Mouse (Mus musculus) stomach, postnatal 0 days (tissue): Measurements from ENCODE around the gene Ube3c. TPM values are rescaled to one million over a fixed set of nuclear protein-coding genes. Genes with fewer than 3 reads are reported as not detected.
A peak's percentile ranks its signal among the peaks of the same experiment; 100 is the strongest.
"Not testable (repeated sequence)": the region's sequence is repeated elsewhere in the genome, so short reads cannot be mapped to it uniquely, and the experiment has no call there.

Source experiments
- ATAC-seq: fragments of 200-750 bp; cut with Nextera tagmentation; 2 replicates; pipeline ENCODE4 v1.8.0; 2017; ENCODE audit not compliant: low FRiP score, low TSS enrichment
- DNase-seq: peaks from one replicate; pipeline ENCODE4 v3.0.0-alpha.2; 2016; ENCODE audit warnings: low spot score
- H3K27ac ChIP-seq: fragments of 300-500 bp; sonication (generic); replicated peaks from 2 replicates; pipeline ENCODE4 v1.5.1; 2014; ENCODE audit warnings: mild to moderate bottlenecking, control low read depth
- H3K27me3 ChIP-seq: fragments of 300-500 bp; sonication (generic); 2 replicates; pipeline ENCODE4 v1.6.1; 2014; ENCODE audit warnings: low read length; ENCODE audit not compliant: control insufficient read depth, insufficient read depth
- H3K36me3 ChIP-seq: fragments of 300-500 bp; sonication (generic); 2 replicates; pipeline ENCODE4 v1.6.1; 2014; ENCODE audit warnings: low read length, mixed read lengths; ENCODE audit not compliant: control insufficient read depth, insufficient read depth
- H3K4me1 ChIP-seq: fragments of 300-500 bp; sonication (generic); replicated peaks from 2 replicates; pipeline ENCODE4 v1.6.1; 2014; ENCODE audit warnings: antibody characterized with exemption; ENCODE audit not compliant: control insufficient read depth, insufficient read depth
- H3K4me2 ChIP-seq: fragments of 300-500 bp; sonication (generic); replicated peaks from 2 replicates; pipeline ENCODE4 v1.6.1; 2014; ENCODE audit warnings: low read depth, mild to moderate bottlenecking, control low read depth, moderate library complexity
- H3K4me3 ChIP-seq: fragments of 300-500 bp; sonication (generic); 2 replicates; pipeline ENCODE4 v1.5.1; 2014; ENCODE audit warnings: low read depth, low read length, control low read depth
- H3K9ac ChIP-seq: fragments of 300-500 bp; sonication (generic); 2 replicates; pipeline ENCODE4 v1.6.1; 2014; ENCODE audit warnings: mild to moderate bottlenecking, low read length, control low read depth, mixed read lengths
- H3K9me3 ChIP-seq: fragments of 300-500 bp; sonication (generic); 2 replicates; pipeline ENCODE4 v1.6.1; 2016; ENCODE audit warnings: low read length; ENCODE audit not compliant: control insufficient read depth
- CTCF ChIP-seq: IDR thresholded peaks from 2 replicates; pipeline ENCODE4 v1.5.1; 2016; ENCODE audit warnings: antibody characterized with exemption, low read depth, mild to moderate bottlenecking, moderate library complexity
- EP300 ChIP-seq: optimal IDR thresholded peaks from 2 replicates; pipeline ENCODE3; 2016; ENCODE audit warnings: antibody characterized with exemption
- WGBS: fragments of 180-500 bp; shearing (Covaris S2); extraction: QIAGEN DNeasy Blood & Tissue Kit; methylation state at CpG from one replicate; pipeline ENCODE4 v1.1.7; 2014; 5-methylcytosine and 5-hydroxymethylcytosine counted together
- polyA plus RNA-seq: library from polyadenylated mRNA; unstranded; fragments of >200 nt; fragmentation: Nextera tagmentation; extraction: Ambion mirVana; gene quantifications from 2 replicates; pipeline ENCODE4 v1.2.1, GENCODE M21; 2015

The Ube3c gene
- polyA plus RNA-seq = 13.1 and 13.2 TPM in 2 replicates

GRCm38 (mm10) chr5:29568848-29569377 lies at the start of gene Ube3c:
Gene Ube3c (plus strand): TSS chr5:29569242.
- TF ChIP-seq CTCF (peak; percentile 21; the same call in 1 of the 2 replicates), EP300 (no peak)
- under 1% methylated on average over 48 of the region's 72 CpGs for WGBS
- H3K27ac ChIP-seq = peak within 1 kb of the TSS; percentile 96
- DNase-seq (peak; percentile 99), ATAC-seq (peak; percentile 98)
- peaks cover 7% of the 10 kb centered on the region for H3K4me1 ChIP-seq
- peak within 1 kb of the TSS; percentile 74 for H3K9ac ChIP-seq
- H3K36me3 ChIP-seq = no peaks in the 10 kb centered on the region
- H3K4me2 ChIP-seq = peak within 1 kb of the TSS; percentile 74
- no peaks in the 10 kb centered on the region for H3K9me3 ChIP-seq
- H3K27me3 ChIP-seq = no peaks in the 10 kb centered on the region
- H3K4me3 ChIP-seq = peak within 1 kb of the TSS; percentile 70

GRCm38 (mm10) chr5:29560111-29560510 lies 8.9 kb upstream of the Ube3c start:
- DNase-seq = no peak
- no peak overlapping the region for H3K4me3 ChIP-seq
- no peak for ATAC-seq
- H3K36me3 ChIP-seq = no peaks in the 10 kb centered on the region
- H3K4me2 ChIP-seq = no peak overlapping the region
- WGBS = 62% methylated on average over 5 of the region's 5 CpGs
- no peaks in the 10 kb centered on the region for H3K27me3 ChIP-seq
- TF ChIP-seq EP300 = no peak
- TF ChIP-seq CTCF = no peak
- no peak overlapping the region for H3K27ac ChIP-seq
- no peaks in the 10 kb centered on the region for H3K4me1 ChIP-seq
- H3K9ac ChIP-seq = no peak overlapping the region
- H3K9me3 ChIP-seq = no peaks in the 10 kb centered on the region

- ATAC-seq (no peak), DNase-seq (no peak)
- Histone ChIP-seq H3K4me2 (no peak overlapping the region), H3K4me1 (no peaks in the 10 kb centered on the region), H3K27ac (no peak overlapping the region), H3K36me3 (no peaks in the 10 kb centered on the region), H3K9ac (no peak overlapping the region), H3K4me3 (no peak overlapping the region), H3K9me3 (no peaks in the 10 kb centered on the region), H3K27me3 (no peaks in the 10 kb centered on the region)
- 90% methylated on average over 2 of the region's 2 CpGs for WGBS
- no peak for TF ChIP-seq CTCF
- TF ChIP-seq EP300 = no peak
Observed at GRCm38 (mm10) chr5:29560667-29561066, 8.4 kb upstream of the Ube3c start.

GRCm38 (mm10) chr5:29569378-29570280 lies 587 bp downstream of the Ube3c start:
- Histone ChIP-seq H3K36me3 (no peaks in the 10 kb centered on the region), H3K9ac (peak overlapping the region; percentile 74), H3K4me2 (peak overlapping the region; percentile 74), H3K9me3 (no peaks in the 10 kb centered on the region), H3K27me3 (no peaks in the 10 kb centered on the region), H3K4me1 (peaks cover 7% of the 10 kb centered on the region), H3K4me3 (peak overlapping the region; percentile 70), H3K27ac (peak overlapping the region; percentile 96)
- peak; percentile 83 for ATAC-seq
- no peak for DNase-seq
- 2% methylated on average over 62 of the region's 67 CpGs for WGBS
- TF ChIP-seq CTCF = peak; percentile 59
- TF ChIP-seq EP300 = no peak

GRCm38 (mm10) chr5:29574286-29574685 lies 5.2 kb downstream of the Ube3c start:
- ATAC-seq, H3K9ac ChIP-seq, H3K4me3 ChIP-seq, H3K27me3 ChIP-seq, H3K9me3 ChIP-seq, H3K4me2 ChIP-seq, DNase-seq, H3K4me1 ChIP-seq, H3K36me3 ChIP-seq, H3K27ac ChIP-seq: not testable (repeated sequence)
- whole genome bisulfite sequencing = 91% methylated on average over 11 of the region's 11 CpGs

GRCm38 (mm10) chr5:29575085-29575484 lies 6.0 kb downstream of the Ube3c start:
- H3K27me3 ChIP-seq = no peaks in the 10 kb centered on the region
- H3K9me3 ChIP-seq = no peaks in the 10 kb centered on the region
- no peak overlapping the region for H3K4me2 ChIP-seq
- TF ChIP-seq CTCF = no peak
- TF ChIP-seq EP300 = no peak
- no peak for DNase-seq
- H3K4me1 ChIP-seq = peaks cover 7% of the 10 kb centered on the region
- H3K9ac ChIP-seq = no peak overlapping the region
- H3K4me3 ChIP-seq = no peak overlapping the region
- no peak for ATAC-seq
- H3K36me3 ChIP-seq = no peaks in the 10 kb centered on the region
- WGBS = 22% methylated on average over 2 of the region's 2 CpGs
- H3K27ac ChIP-seq = no peak overlapping the region
